Mouse (Mus musculus) adrenal gland, adult 18-20 months (tissue): ENCODE results near the gene Rbbp4. TPM values are rescaled to one million over a fixed set of nuclear protein-coding genes. Genes with fewer than 3 reads are reported as not detected.

Source experiments
- DNase-seq, 2 experiments: peaks; one replicate each; pipeline ENCODE4 v3.0.0; 2021 to 2022; ENCODE audit warnings: low spot score in 2 of 2
- total RNA-seq, 2 experiments: library from RNA; stranded (reverse); gene quantifications; 1 replicate in 1 of 2; 2 replicates in 1 of 2; pipeline ENCODE4 v1.2.3; 2021

Rbbp4 gene
- total RNA-seq, 2 experiments from 2014 or later = 128 to 132 TPM

DNA sequence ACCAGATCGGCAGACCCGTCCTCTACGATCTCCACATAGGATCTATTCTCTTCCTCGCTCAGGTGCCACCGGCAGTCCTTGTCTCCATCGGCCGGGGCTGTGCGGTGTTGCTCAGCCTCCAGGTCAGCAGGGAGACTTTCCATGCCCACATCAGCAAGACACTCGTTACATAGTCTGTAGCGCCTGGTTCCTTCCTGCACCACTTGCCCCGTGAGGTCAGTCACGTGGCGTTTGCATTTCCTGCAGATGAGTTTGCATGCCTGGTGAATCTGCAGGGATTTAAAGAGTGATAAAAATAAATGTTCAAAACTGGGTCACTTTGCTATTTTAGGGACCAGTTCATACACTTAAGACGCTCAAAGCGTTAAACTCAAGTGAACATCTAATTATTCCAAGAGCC lies 19.1 kb upstream of the Rbbp4 start:
- DNase-seq = no peak

GRCm38 (mm10) chr4:129353176-129353575 lies 18.0 kb upstream of the Rbbp4 start:
- DNase-seq = no peak

DNA sequence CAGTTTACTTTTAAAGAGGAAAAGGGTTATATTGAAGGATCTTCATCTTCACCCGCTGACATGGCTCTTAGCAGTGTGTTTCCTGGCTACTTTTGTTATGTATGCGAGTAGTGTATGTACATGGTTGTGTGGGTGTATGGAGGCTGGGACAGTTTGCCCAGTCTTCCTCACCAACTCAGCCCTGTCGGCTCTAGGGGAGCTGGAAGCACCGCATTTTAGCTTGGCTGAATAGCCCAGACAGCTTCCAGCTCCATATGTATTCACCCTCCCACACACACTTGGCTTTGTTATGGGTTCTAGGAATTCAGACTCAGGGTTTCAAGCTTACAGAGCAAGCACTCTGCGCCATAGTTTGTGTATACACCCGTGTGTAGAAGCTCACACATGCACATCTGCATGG lies 15.9 kb upstream of the Rbbp4 start:
- DNase-seq = no peak

DNA sequence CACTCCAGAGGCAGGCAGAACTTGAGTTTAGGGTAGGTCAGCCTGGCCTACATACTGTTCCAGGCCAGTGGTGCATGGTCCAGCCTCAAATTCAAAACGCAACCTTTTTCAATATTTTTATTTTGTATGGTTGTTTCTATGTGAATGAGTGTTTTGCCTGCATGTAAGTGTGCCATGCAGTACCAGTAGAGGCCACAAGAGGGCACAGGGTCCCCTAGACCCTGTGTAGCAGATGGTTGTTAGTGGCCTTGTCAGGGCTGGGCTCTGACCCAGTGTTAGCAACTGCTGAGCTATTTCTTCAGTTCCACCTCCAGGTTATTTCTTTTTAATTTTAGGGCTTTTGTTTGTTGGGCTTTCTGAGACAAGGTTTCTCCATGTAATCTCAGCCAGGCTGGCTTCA lies 15.5 kb upstream of the Rbbp4 start:
- DNase-seq = peak; percentile 73 to 78

DNA sequence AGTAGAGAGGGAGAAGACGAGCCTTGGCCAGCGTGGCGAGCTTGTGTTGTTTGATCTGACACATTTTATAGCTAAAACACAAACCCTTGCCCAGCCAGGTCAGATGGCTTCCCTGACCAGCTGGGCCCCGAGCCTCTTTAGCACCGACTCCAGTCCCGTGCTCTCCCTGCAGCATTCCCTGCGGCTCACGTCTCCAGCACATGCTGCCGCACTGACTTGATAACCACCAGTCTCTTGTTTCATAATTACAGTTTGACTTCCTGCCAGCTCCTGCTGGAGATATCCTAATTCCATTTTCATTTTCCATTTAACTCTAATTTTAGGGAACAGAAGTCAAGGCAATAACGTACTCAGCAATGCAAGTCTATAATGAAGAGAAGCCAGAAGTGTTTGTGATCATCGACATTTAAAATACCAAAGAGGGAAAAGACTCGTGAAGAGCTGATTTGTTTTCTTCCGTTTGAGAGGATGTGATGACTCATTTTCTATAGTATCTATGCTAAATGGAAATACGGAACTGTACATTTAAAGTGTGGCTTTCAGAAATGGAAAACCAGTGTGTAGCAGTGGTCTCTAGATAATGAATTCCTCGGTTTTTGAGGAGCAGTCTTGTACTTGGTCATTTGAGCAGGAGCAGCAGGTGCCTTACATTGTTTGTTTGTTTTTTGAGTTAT lies 11.4 kb upstream of the Rbbp4 start:
- DNase-seq = peak in 1 of 2 experiments; percentile 30

DNA sequence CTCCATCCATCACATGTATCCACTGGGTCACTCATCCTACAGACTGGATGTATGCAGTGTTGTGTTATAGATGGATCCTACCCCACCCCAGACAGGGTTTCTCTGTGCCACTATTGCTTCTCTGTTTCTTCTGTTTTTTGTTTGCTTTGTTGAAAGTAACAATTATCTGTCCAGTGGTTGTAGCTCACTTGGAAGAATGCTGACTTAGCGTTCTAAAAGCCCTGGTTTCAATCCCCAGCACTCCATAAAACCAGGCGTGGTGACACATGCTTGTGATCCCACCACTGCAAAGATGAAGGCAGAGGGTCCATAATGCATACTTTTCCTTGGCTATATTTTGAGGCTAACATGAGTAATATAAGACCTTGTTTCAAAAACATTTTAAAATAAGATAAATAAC lies 7.5 kb upstream of the Rbbp4 start:
- no peak for DNase-seq

DNA sequence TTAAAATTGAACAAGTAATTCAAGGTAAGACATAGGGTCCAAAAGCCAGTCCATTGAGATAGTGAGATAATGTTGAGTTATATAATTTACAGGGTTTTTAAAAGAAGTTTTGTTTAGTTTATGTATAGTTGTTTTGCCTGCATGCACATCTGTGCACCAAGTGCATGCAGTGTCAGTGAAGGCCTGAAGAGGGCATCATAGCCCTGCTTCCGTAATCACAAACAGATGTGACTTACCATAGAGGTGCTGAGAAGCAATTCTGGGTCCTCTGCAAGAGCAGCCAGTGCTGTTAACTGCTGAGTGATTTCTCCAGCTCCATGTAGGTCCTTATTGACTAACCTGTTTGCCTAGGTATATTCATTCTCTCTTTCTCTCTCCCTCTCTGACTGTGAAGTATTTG lies 6.7 kb upstream of the Rbbp4 start:
- no peak for DNase-seq

DNA sequence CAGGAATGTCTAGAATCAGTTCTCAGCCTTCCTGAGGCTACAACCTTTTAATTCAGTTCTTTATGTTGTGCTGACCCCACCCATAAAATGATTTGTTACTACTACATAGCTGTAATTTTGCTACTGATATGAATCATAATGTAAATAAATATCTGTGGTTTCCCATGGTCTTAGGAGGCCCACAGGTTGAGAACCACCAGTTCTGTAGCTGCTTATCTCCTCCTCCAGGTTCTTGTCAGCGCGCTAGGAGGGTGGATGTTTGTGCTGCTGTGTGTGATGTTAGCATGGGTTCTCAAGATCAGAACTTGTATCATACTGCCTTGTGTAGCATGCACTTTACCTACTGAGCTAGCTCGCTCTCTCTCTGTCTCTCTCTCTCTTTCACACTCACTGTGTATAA lies 4.6 kb upstream of the Rbbp4 start:
- no peak for DNase-seq

GRCm38 (mm10) chr4:129336291-129336690 lies 1.1 kb upstream of the Rbbp4 start:
- DNase-seq = no peak

GRCm38 (mm10) chr4:129334677-129335215 lies 424 bp downstream of the Rbbp4 start:
- DNase-seq = peak in 1 of 2 experiments; percentile 62

- DNase-seq = no peak
Measured at GRCm38 (mm10) chr4:129332846-129333245, 2.3 kb downstream of the Rbbp4 start.

DNA sequence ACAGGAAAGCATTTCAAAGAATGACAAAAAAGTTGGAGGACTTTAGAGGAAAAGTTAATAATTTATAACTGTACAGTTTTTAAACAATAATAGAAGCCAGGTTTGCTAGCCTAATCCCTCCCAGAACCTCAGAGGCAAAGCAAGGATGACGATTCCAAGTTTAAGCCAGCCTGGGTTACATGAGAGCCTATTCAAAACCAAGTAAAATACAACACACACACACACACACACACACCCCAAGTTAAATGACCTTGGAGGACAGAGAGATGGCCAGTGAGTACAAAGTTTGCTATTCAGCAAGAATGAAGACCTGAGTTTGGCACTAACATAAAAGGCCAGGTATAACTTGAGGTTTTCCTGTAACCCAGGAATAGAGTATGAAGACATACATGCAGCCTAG lies 9.0 kb downstream of the Rbbp4 start:
- no peak for DNase-seq

DNA sequence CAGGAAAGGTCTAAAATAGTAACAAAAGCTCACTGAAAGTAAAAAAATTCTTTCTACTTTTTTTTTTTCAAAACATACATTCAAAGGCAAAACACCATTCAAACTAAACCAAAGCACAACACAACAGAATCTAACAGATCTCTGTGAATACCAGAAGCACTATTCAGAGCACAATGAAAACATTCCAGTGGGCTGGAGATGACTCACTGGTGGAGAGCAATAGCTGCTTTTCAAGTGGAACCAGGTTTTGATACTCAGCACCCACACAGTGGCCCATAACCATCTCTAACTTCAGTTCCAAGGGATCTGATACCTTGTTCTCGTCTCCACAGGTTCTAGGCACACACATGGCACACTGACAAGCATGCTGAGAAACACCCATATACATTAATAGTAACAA lies 10.4 kb downstream of the Rbbp4 start:
- no peak for DNase-seq

- no peak for DNase-seq
Measured at GRCm38 (mm10) chr4:129323491-129323890, 11.7 kb downstream of the Rbbp4 start.

GRCm38 (mm10) chr4:129322042-129322441 lies 13.1 kb downstream of the Rbbp4 start:
- no peak for DNase-seq

GRCm38 (mm10) chr4:129320876-129321275 lies 14.3 kb downstream of the Rbbp4 start:
- DNase-seq = no peak

GRCm38 (mm10) chr4:129313886-129314285 lies 21.3 kb downstream of the Rbbp4 start:
- DNase-seq = no peak

- no peak for DNase-seq
Measured at GRCm38 (mm10) chr4:129307936-129308335, 27.2 kb downstream of the Rbbp4 start.

DNA sequence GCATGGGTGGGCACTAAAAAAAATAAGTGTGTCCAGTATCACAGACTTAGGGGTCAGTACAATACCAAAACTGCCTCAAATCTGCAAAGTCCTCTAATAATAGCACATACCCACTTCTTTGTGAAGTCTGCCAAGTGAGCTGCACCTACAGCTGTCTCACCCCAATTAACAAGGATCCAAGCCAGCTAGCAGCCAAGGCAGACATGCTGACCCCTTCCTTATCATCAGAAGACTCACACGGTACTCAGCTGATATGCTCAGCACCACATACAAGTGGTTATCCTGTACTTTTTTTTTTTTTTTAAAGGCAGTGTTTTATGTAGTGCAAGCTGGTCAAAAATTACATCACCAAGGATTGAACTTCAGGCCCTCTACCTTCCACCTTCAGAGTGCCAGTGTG lies 30.9 kb downstream of the Rbbp4 start:
- DNase-seq = no peak

GRCm38 (mm10) chr4:129303816-129304215 lies 31.4 kb downstream of the Rbbp4 start:
- DNase-seq = peak in 1 of 2 experiments; percentile 39

GRCm38 (mm10) chr4:129303401-129303800 lies 31.8 kb downstream of the Rbbp4 start:
- no peak for DNase-seq

GRCm38 (mm10) chr4:129299121-129299520 lies 36.0 kb downstream of the Rbbp4 start:
- DNase-seq = no peak

- no peak for DNase-seq
Measured at GRCm38 (mm10) chr4:129297724-129298123, 37.4 kb downstream of the Rbbp4 start.
